Mouse (Mus musculus) olfactory bulb, adult 2 months (tissue): ENCODE results near the gene Hist1h2bh.
"Not testable (repeated sequence)": the region's sequence is repeated elsewhere in the genome, so short reads cannot be mapped to it uniquely, and the experiment has no call there.

ENCODE experiments used
- CTCF ChIP-seq: fragments of 200-500 bp; IDR thresholded peaks from 2 replicates; pipeline ENCODE4 v1.5.1; 2012; ENCODE audit warnings: low read depth, mild to moderate bottlenecking, low read length, moderate library complexity; ENCODE audit not compliant: insufficient read depth
- POLR2A ChIP-seq: fragments of 200-500 bp; IDR thresholded peaks from 2 replicates; pipeline ENCODE4 v1.6.1; 2012; ENCODE audit warnings: mild to moderate bottlenecking, low read depth, low read length, moderate library complexity; ENCODE audit not compliant: insufficient read depth

DNA sequence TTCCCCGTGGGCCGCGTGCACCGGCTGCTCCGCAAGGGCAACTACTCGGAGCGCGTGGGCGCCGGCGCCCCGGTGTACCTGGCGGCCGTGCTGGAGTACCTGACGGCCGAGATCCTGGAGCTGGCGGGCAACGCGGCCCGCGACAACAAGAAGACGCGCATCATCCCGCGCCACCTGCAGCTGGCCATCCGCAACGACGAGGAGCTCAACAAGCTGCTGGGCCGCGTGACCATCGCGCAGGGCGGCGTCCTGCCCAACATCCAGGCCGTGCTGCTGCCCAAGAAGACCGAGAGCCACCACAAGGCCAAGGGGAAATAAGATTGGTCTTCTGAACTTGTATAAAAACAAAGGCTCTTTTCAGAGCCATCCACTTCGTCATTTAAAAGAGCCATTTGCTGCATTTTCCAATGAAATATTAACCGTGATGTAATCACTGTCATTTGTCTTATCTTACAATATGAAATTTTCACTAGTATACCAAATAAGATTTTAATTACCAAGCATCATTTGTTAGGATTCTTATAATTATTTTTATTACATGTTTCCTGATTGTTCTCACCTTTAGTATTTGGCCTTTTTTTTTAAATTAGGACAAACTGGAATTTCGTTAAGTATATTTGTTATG, 31.5 kb upstream of the Hist1h2bh start:
- TF ChIP-seq POLR2A, CTCF: not testable (repeated sequence)
